Mouse (Mus musculus) liver, embryonic 14.5 days (tissue): Measurements from ENCODE around the gene Adam15. TPM values are rescaled to one million over a fixed set of nuclear protein-coding genes. Genes with fewer than 3 reads are reported as not detected.

Source experiments
- ATAC-seq: fragments of 200-750 bp; cut with Nextera tagmentation; 2 replicates; pipeline ENCODE4 v1.8.0; 2017; ENCODE audit warnings: moderate number of reproducible peaks, mild to moderate bottlenecking, moderate library complexity; ENCODE audit not compliant: insufficient read depth
- DNase-seq, 3 experiments: peaks; one replicate each; pipeline ENCODE4 v3.0.0-alpha.2; 2012 to 2013; ENCODE audit warnings: low read depth in 3 of 3, low spot score in 3 of 3
- H3K27ac ChIP-seq: fragments of 300-500 bp; sonication (generic); 2 replicates; pipeline ENCODE4 v1.5.1; 2014; ENCODE audit warnings: moderate library complexity, mild to moderate bottlenecking, control low read depth, inconsistent platforms
- H3K27me3 ChIP-seq: fragments of 300-500 bp; sonication (generic); 2 replicates; pipeline ENCODE4 v1.6.1; 2014; ENCODE audit warnings: mild to moderate bottlenecking, low read length, moderate library complexity; ENCODE audit not compliant: control insufficient read depth, insufficient read depth
- H3K36me3 ChIP-seq: fragments of 300-500 bp; sonication (generic); replicated peaks from 2 replicates; pipeline ENCODE4 v1.6.1; 2014; ENCODE audit warnings: low read depth; ENCODE audit not compliant: control insufficient read depth, insufficient read depth
- H3K4me1 ChIP-seq, 2 experiments: fragments of 200-500 bp in 1 of 2; fragments of 300-500 bp in 1 of 2; sonication (generic) in 1 of 2; replicated peaks; 2 replicates each; pipeline ENCODE4 v1.6.1; 2012 to 2014; ENCODE audit warnings: antibody characterized with exemption in 1 of 2, inconsistent platforms in 1 of 2, low read length in 1 of 2; ENCODE audit not compliant: control insufficient read depth in 2 of 2, insufficient read depth in 2 of 2
- H3K4me2 ChIP-seq: fragments of 300-500 bp; sonication (generic); 2 replicates; pipeline ENCODE4 v1.6.1; 2014; ENCODE audit warnings: low read depth, mild to moderate bottlenecking, control low read depth, moderate library complexity
- H3K4me3 ChIP-seq, 2 experiments: fragments of 200-500 bp in 1 of 2; fragments of 300-500 bp in 1 of 2; sonication (generic) in 1 of 2; 2 replicates each; pipeline ENCODE4 v1.5.1; 2012 to 2014; ENCODE audit warnings: low read depth in 2 of 2, low read length in 2 of 2, mild to moderate bottlenecking in 2 of 2, control low read depth in 1 of 2, inconsistent platforms in 1 of 2, moderate library complexity in 1 of 2; ENCODE audit not compliant: insufficient read depth in 1 of 2
- H3K9ac ChIP-seq: fragments of 300-500 bp; sonication (generic); replicated peaks from 2 replicates; pipeline ENCODE4 v1.6.1; 2014; ENCODE audit warnings: mild to moderate bottlenecking, control low read depth, moderate library complexity
- H3K9me3 ChIP-seq: fragments of 300-500 bp; sonication (generic); 2 replicates; pipeline ENCODE4 v1.6.1; 2016; ENCODE audit warnings: low read length, mixed read lengths; ENCODE audit not compliant: control insufficient read depth
- CTCF ChIP-seq: IDR thresholded peaks from 2 replicates; pipeline ENCODE4 v1.5.1; 2016; ENCODE audit warnings: antibody characterized with exemption, low read depth, control low read depth
- EP300 ChIP-seq: IDR thresholded peaks from 2 replicates; pipeline ENCODE4 v1.6.1; 2016; ENCODE audit warnings: antibody characterized with exemption, low read depth
- WGBS: fragments of 180-500 bp; shearing (Covaris S2); extraction: QIAGEN DNeasy Blood & Tissue Kit; methylation state at CpG from one replicate; pipeline ENCODE4 v1.1.7; 2014; ENCODE audit not compliant: insufficient replicate concordance; 5-methylcytosine and 5-hydroxymethylcytosine counted together
- polyA plus RNA-seq, 2 experiments: library from polyadenylated mRNA; depleted of rRNA in 1 of 2; stranded (reverse) in 1 of 2; unstranded in 1 of 2; fragments of >200 nt; fragmentation: Nextera tagmentation in 1 of 2; extraction: Ambion mirVana in 1 of 2; gene quantifications; 2 replicates each; pipeline versions ENCODE4 v1.2.1 to v1.2.3; 2012 to 2014

Gene Adam15
- polyA plus RNA-seq, 2 experiments = 4.9 to 6.2 TPM

GRCm38 (mm10) chr3:89390699-89391662 is 41.2 kb upstream of the Adam15 start:
- H3K9me3 ChIP-seq = no peaks in the 10 kb centered on the region
- DNase-seq (no peak), ATAC-seq (no peak)
- TF ChIP-seq EP300 = no peak
- no peak for TF ChIP-seq CTCF
- H3K4me2 ChIP-seq = peak overlapping the region; percentile 98
- WGBS = 23% methylated on average over 19 of the region's 19 CpGs
- peak overlapping the region; percentile 35 to 61 for H3K4me3 ChIP-seq
- no peak overlapping the region for H3K27ac ChIP-seq
- H3K4me1 ChIP-seq = peaks cover 9 to 22% of the 10 kb centered on the region in 2 experiments
- H3K9ac ChIP-seq = no peak overlapping the region
- H3K36me3 ChIP-seq = no peaks in the 10 kb centered on the region
- peaks cover 20% of the 10 kb centered on the region for H3K27me3 ChIP-seq

GRCm38 (mm10) chr3:89390111-89390515 is 40.3 kb upstream of the Adam15 start:
- 55% methylated on average over 5 of the region's 5 CpGs for WGBS
- ATAC-seq = no peak
- peaks cover 4 to 16% of the 10 kb centered on the region in 2 experiments for H3K4me1 ChIP-seq

GRCm38 (mm10) chr3:89388901-89389740 is 39.3 kb upstream of the Adam15 start:
- no peak overlapping the region for H3K27ac ChIP-seq
- H3K4me1 ChIP-seq = peaks cover 2 to 14% of the 10 kb centered on the region in 2 experiments; a peak in 2 of 4 replicates
- ATAC-seq (no peak), DNase-seq (no peak)
- TF ChIP-seq EP300 = no peak
- TF ChIP-seq CTCF = no peak
- H3K9ac ChIP-seq = no peak overlapping the region
- H3K27me3 ChIP-seq = peaks cover 17% of the 10 kb centered on the region
- 24% methylated on average over 6 of the region's 6 CpGs for WGBS
- H3K4me2 ChIP-seq = no peak overlapping the region
- H3K36me3 ChIP-seq = no peaks in the 10 kb centered on the region
- H3K4me3 ChIP-seq = no peak overlapping the region
- no peaks in the 10 kb centered on the region for H3K9me3 ChIP-seq

More at GRCm38 (mm10) chr3:89390111-89390515, 40.3 kb upstream of the Adam15 start:
- TF ChIP-seq CTCF = no peak
- no peak for TF ChIP-seq EP300
- Histone ChIP-seq H3K27ac (no peak overlapping the region), H3K4me2 (0 out of 2 replicates have a peak overlapping the region, but pooled peaks have one; percentile 7), H3K27me3 (peaks cover 19% of the 10 kb centered on the region), H3K36me3 (no peaks in the 10 kb centered on the region), H3K9me3 (no peaks in the 10 kb centered on the region), H3K9ac (no peak overlapping the region), H3K4me3 (no peak overlapping the region)
- no peak for DNase-seq

GRCm38 (mm10) chr3:89388134-89388881 is 38.5 kb upstream of the Adam15 start:
- TF ChIP-seq EP300 (no peak), CTCF (no peak)
- no peak for ATAC-seq
- Histone ChIP-seq H3K4me1 (peaks cover 0 to 12% of the 10 kb centered on the region in 2 experiments; a peak in 2 of 4 replicates), H3K9ac (no peak overlapping the region), H3K27ac (no peak overlapping the region), H3K4me3 (no peak overlapping the region), H3K36me3 (no peaks in the 10 kb centered on the region), H3K27me3 (peaks cover 17% of the 10 kb centered on the region), H3K4me2 (no peak overlapping the region; the same call in 1 of the 2 replicates), H3K9me3 (no peaks in the 10 kb centered on the region)
- no peak for DNase-seq
- WGBS = 42% methylated on average over 11 of the region's 11 CpGs
